Mouse (Mus musculus) forebrain, embryonic 12.5 days (tissue): ENCODE measurements at regions not wholly inside any gene's neighbourhood (a gene's known extent, or its start where the extent isn't known, plus 50 kb on each side); places are given as distances from the start of the nearest gene placed in this dataset.

ENCODE experiments used
- ATAC-seq: fragments of 200-750 bp; cut with Nextera tagmentation; 2 replicates; pipeline ENCODE4 v1.8.0; 2017; ENCODE audit warnings: moderate TSS enrichment; ENCODE audit not compliant: low FRiP score
- H3K27ac ChIP-seq: fragments of 300-500 bp; sonication (generic); 2 replicates; pipeline ENCODE4 v1.5.1; 2016; ENCODE audit warnings: mild to moderate bottlenecking
- H3K27me3 ChIP-seq: fragments of 300-500 bp; sonication (generic); 2 replicates; pipeline ENCODE4 v1.6.1; 2016; ENCODE audit warnings: mild to moderate bottlenecking
- H3K36me3 ChIP-seq: fragments of 300-500 bp; sonication (generic); replicated peaks from 2 replicates; pipeline ENCODE4 v1.6.1; 2016; ENCODE audit warnings: mild to moderate bottlenecking
- H3K4me1 ChIP-seq: fragments of 300-500 bp; sonication (generic); 2 replicates; pipeline ENCODE4 v1.6.1; 2016
- H3K4me2 ChIP-seq: fragments of 300-500 bp; sonication (generic); 2 replicates; pipeline ENCODE4 v1.6.1; 2016; ENCODE audit warnings: mild to moderate bottlenecking, moderate library complexity
- H3K4me3 ChIP-seq: fragments of 300-500 bp; sonication (generic); replicated peaks from 2 replicates; pipeline ENCODE4 v1.5.1; 2016; ENCODE audit warnings: mild to moderate bottlenecking
- H3K9ac ChIP-seq: fragments of 300-500 bp; sonication (generic); 2 replicates; pipeline ENCODE4 v1.6.1; 2016; ENCODE audit warnings: mild to moderate bottlenecking
- H3K9me3 ChIP-seq: fragments of 300-500 bp; sonication (generic); 2 replicates; pipeline ENCODE4 v1.6.1; 2016
- WGBS: fragments of 180-500 bp; shearing (Covaris S2); methylation state at CpG from one replicate; pipeline ENCODE4 v1.1.7; 2016; 5-methylcytosine and 5-hydroxymethylcytosine counted together

DNA sequence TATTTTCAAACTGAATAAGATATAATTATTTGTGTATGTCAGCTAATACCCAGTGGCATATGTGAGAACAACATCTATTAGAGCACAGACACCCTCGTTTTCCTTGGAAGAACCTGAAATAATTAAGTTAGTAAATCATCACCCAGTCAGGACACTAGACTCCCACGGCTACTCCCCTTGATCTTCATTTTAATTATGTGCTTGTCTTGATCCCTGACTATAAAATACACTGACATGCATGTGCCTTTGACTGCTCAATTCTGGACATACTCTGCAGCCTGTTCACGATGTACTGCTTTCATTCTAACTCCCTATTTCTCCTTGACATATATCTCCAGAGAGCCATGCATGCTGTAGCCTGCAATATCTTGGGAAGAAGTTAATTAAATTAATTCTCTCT lies 232.7 kb upstream of the Atxn7l3b start:
- no peak for ATAC-seq

GRCm38 (mm10) chr10:113160055-113160454 lies 231.3 kb upstream of the Atxn7l3b start:
- no peak for ATAC-seq
- no peak overlapping the region for H3K4me3 ChIP-seq
- H3K36me3 ChIP-seq, result no peaks in the 10 kb centered on the region
- H3K9ac ChIP-seq, result no peak overlapping the region
- H3K4me1 ChIP-seq, result no peaks in the 10 kb centered on the region
- H3K9me3 ChIP-seq, result no peaks in the 10 kb centered on the region
- H3K27me3 ChIP-seq, result no peaks in the 10 kb centered on the region
- WGBS, result 76% methylated on average over 5 of the region's 5 CpGs
- no peak overlapping the region for H3K4me2 ChIP-seq
- no peak overlapping the region for H3K27ac ChIP-seq

More for the DNA sequence above, 232.7 kb upstream of the Atxn7l3b start:
- WGBS, result 54% methylated on average over 3 of the region's 3 CpGs
- no peaks in the 10 kb centered on the region for H3K9me3 ChIP-seq
- H3K4me2 ChIP-seq, result no peak overlapping the region
- H3K9ac ChIP-seq, result no peak overlapping the region
- H3K27ac ChIP-seq, result no peak overlapping the region
- H3K4me3 ChIP-seq, result no peak overlapping the region
- H3K27me3 ChIP-seq, result no peaks in the 10 kb centered on the region
- no peaks in the 10 kb centered on the region for H3K4me1 ChIP-seq
- no peaks in the 10 kb centered on the region for H3K36me3 ChIP-seq

- ATAC-seq, result no peak
- no peak overlapping the region for H3K4me2 ChIP-seq
- no peaks in the 10 kb centered on the region for H3K4me1 ChIP-seq
- no peaks in the 10 kb centered on the region for H3K36me3 ChIP-seq
- 90% methylated on average over 6 of the region's 6 CpGs for WGBS
- no peaks in the 10 kb centered on the region for H3K9me3 ChIP-seq
- H3K27me3 ChIP-seq, result no peaks in the 10 kb centered on the region
- H3K27ac ChIP-seq, result no peak overlapping the region
- H3K9ac ChIP-seq, result no peak overlapping the region
- H3K4me3 ChIP-seq, result no peak overlapping the region
Measured at GRCm38 (mm10) chr10:113158988-113159387, 230.2 kb upstream of the Atxn7l3b start.

GRCm38 (mm10) chr10:113141606-113142005 lies 212.8 kb upstream of the Atxn7l3b start:
- Histone ChIP-seq H3K27ac (no peak overlapping the region), H3K36me3 (no peaks in the 10 kb centered on the region), H3K4me1 (no peaks in the 10 kb centered on the region; the same call in 1 of the 2 replicates), H3K4me3 (no peak overlapping the region), H3K9ac (no peak overlapping the region), H3K4me2 (no peak overlapping the region), H3K27me3 (no peaks in the 10 kb centered on the region), H3K9me3 (no peaks in the 10 kb centered on the region)
- WGBS, result 75% methylated on average over 2 of the region's 2 CpGs
- no peak for ATAC-seq

- Histone ChIP-seq H3K4me2 (no peak overlapping the region), H3K4me1 (no peaks in the 10 kb centered on the region), H3K9ac (no peak overlapping the region), H3K9me3 (no peaks in the 10 kb centered on the region), H3K27me3 (no peaks in the 10 kb centered on the region), H3K4me3 (no peak overlapping the region), H3K36me3 (no peaks in the 10 kb centered on the region), H3K27ac (no peak overlapping the region)
- no peak for ATAC-seq
- 95% methylated on average over 1 of the region's 1 CpGs for WGBS
Measured at GRCm38 (mm10) chr10:113114999-113115398, 186.2 kb upstream of the Atxn7l3b start.

DNA sequence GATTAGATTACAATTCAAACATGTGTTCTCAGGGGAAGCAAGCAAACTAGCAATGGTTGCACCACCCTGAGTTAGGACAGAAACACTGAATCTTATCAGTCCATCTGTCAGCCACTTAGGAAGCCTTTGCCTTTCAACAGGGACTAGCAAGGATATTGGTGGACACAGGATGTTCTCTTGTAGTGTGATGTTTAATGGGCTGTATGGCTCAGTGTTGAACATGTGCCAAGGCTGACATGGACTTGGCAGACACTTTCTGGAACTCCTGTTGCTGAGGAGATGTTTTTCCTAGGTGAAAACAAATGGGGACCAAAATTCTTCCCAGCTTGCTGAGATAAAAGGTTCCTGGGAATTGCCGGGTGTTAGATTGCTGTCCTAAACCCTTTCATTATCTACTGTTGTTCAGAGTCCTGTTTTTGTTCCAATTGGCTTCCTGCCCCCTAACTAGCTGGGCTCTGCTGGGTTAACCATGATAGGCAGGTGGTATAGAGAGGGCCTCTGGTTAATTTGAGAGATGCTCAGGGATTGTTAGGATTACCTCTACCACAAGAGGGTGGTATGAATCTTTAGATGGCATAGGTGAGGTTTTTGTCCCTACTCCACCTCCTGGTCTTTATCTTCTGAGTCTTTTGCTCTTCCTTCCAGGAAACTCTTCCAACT lies 177.1 kb upstream of the Atxn7l3b start:
- ATAC-seq, result peak; percentile 68; the same call in 1 of the 2 replicates
- Histone ChIP-seq H3K9ac (no peak overlapping the region), H3K4me3 (no peak overlapping the region), H3K4me1 (no peaks in the 10 kb centered on the region), H3K4me2 (no peak overlapping the region), H3K27me3 (no peaks in the 10 kb centered on the region), H3K27ac (no peak overlapping the region), H3K36me3 (no peaks in the 10 kb centered on the region), H3K9me3 (no peaks in the 10 kb centered on the region)
- 21% methylated on average over 1 of the region's 1 CpGs for WGBS

DNA sequence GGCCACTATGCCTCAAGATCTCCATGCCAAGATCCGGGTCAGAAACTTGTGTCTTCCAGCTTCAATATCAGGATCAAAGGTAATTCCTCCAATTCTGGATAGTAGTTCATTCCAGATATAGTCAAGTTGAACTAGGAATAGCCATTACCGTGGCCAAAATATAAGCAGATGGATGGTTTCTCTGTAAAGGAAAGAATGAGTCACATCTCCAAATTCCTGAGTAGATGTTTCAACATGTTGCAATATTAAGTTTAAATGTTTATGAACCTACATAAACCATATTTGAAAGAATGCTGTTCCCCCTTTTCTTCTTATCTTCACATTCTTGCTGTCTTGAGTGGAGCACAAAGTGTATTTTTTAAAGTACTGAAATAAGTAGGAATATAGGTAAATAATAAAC lies 176.5 kb upstream of the Atxn7l3b start:
- Histone ChIP-seq H3K4me1 (no peaks in the 10 kb centered on the region), H3K27me3 (no peaks in the 10 kb centered on the region), H3K4me2 (no peak overlapping the region), H3K27ac (no peak overlapping the region), H3K9me3 (no peaks in the 10 kb centered on the region), H3K9ac (no peak overlapping the region), H3K4me3 (no peak overlapping the region), H3K36me3 (no peaks in the 10 kb centered on the region)
- ATAC-seq, result no peak
- WGBS, result 91% methylated on average over 2 of the region's 2 CpGs
